Mouse (Mus musculus) urinary bladder, postnatal 4 days (tissue): ENCODE results near the gene Fzd4.

Experiments used
- DNase-seq, 2 experiments: peaks; one replicate each; pipeline ENCODE4 v3.0.0; 2021 to 2022; ENCODE audit warnings: low spot score in 2 of 2

The Fzd4 gene

DNA sequence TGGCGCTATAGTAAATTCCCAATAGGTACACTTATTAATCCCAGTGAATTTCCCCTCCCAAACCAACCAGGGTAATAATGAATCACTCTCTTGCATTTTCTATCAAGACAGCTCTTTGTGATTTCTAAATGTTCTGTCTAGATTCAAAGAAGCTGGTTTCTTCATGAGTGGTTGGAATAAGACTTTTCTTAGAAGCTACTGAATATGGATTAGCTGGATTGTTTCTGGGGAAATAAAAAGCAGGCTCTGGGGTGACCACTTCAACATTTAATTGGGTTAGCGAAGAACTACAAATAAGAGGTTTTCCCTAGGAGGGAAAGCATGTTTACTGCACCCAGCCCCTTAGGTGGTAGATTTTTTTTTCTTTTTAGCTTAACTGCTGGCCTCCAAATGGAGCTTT lies 3.4 kb upstream of the Fzd4 start:
- DNase-seq, result no peak

DNA sequence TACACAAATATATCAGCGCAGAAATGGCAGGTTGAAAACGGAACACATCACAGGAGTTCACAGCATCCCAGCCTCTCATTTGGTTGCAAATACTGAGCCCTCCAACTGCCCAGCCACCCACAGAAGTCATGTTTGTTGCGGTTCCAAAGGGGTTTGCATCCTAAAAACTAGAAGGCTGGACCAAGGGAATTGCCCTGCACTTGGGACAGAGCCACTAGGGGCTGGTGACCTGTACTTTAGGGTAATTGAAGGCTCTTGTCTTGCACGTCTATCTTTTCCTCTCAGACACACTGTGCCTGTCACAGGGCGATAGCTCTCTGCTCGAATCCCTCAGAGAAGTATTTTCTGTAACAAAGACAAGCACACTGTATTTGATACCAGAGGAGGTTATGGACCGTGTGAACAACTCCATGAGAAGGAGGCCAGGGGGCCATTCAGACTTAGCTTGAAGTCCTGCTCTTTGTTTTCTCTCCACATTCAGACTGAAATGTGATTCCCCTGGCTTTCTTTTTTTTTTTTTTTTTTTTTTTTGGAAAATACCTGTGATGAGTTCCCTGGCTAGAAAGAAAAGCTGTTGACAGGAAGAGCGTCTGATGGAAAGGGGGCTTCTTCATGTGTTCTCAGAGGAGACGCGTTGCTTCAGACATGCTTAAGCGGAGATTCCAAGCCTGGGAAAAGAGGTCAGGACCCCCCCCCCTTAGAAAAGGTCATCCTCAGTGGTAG lies 2.9 kb upstream of the Fzd4 start:
- no peak for DNase-seq

- no peak for DNase-seq
These were observed 2.2 kb upstream of the Fzd4 start for GRCm38 (mm10) chr7:89401936-89402335.

DNA sequence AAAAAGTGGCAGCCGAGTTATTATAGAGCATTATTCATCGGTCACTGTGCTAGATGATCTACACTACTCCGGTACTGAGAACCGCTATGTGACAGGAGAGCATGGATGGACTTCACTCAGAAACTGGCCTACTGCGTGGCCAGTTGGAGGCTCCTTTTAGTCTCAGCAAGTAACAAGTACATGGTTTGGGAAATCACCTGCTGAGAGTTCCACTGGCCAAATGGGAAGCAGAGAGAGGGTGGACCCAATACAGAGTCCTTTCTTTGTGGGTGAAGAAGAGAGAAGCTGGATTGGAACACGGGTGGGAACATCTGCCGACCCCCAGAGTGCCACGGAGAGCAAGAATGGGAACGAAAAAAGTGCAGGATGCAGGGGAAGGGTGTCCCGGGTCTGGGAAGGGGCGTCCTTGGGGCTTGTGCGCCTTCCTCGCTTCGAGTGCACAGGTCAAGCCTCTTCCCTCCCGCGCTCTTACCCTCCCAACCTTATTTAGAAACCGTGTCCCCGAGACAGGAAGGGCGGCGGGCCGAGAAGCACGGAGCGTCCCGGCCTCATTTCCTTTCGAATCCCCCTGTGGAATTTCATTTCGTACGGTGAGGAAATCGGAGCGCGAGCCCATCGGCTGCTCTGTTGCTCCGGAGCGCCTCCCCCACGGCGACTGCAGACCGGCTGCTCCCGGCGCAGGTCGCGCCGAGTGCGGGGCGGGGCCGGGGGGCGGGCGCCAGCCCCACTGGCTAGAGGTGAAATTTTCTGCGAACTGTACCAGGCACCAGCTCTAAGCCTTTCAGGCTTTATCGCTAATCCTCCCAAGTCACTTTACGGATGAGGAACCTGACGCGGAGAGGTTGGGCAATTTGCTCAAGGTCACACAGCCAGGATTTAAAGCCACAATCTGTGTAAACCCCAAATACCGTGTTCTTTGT lies 842 bp upstream of the Fzd4 start:
- DNase-seq, result peak; percentile 61 to 68

- peak in 1 of 2 experiments; percentile 64 for DNase-seq
These were observed 732 bp downstream of the Fzd4 start for GRCm38 (mm10) chr7:89404734-89405440.

DNA sequence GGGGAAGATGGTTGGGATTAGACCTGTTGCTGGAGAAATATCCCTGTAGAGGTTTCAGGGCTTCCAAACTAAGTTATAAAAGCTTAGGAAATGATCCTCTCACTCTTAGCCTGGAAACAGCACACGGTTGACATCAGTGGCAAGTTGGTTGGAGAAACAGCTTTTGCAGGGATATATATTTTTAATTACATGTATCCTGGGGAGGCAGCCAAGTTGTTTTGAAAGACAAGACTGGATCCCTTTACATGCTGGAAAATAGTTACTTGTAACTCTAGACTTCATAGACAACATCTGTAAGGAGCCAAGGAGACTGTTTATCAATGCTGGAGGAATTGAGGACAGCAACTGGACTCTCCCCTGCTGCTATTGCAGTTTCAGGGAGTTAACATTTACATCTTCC lies 1.9 kb downstream of the Fzd4 start:
- no peak for DNase-seq

- DNase-seq, result no peak
These were observed 3.1 kb downstream of the Fzd4 start for GRCm38 (mm10) chr7:89407006-89407940.

GRCm38 (mm10) chr7:89410294-89410693 lies 6.1 kb downstream of the Fzd4 start:
- DNase-seq, result no peak

DNA sequence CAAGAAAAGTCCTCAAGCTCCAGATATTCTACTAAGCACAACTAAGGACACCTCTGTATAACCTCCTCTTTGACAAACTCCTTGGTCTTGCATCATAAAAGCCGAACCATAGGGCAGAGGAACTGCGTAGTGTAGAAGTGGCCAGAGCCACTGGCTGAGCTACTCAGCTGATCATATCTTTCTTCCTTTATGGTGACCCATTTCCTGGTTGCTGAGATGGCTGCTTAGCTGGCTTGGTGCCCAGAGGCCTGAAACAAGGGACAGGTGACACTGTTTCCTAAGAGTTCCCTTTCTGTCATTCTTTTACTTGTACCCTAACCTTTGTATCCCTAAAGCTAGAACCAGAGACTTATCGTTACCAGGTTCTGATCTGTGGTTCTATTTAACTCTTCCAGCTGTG lies 7.2 kb downstream of the Fzd4 start:
- DNase-seq, result no peak

DNA sequence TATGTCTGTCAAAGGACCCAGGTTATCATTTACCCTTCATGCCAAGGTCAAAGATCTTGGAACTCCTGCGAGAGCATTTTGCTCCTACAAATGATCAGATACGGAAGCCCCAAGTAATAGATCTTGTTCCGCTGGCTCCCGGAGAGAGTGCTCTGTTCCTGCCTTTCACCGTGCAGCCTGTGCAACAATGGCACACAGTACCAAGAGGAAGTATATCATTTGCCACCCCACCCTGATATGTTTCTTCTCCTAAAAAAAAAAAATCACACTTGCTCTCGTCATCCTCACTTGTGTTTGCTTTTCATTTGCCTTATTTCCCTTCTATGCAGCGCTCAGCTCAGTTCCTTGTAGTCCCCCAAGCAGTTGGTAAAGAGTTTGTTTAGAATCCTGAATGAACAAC lies 7.9 kb downstream of the Fzd4 start:
- no peak for DNase-seq

GRCm38 (mm10) chr7:89416027-89416426 lies 11.9 kb downstream of the Fzd4 start:
- no peak for DNase-seq

DNA sequence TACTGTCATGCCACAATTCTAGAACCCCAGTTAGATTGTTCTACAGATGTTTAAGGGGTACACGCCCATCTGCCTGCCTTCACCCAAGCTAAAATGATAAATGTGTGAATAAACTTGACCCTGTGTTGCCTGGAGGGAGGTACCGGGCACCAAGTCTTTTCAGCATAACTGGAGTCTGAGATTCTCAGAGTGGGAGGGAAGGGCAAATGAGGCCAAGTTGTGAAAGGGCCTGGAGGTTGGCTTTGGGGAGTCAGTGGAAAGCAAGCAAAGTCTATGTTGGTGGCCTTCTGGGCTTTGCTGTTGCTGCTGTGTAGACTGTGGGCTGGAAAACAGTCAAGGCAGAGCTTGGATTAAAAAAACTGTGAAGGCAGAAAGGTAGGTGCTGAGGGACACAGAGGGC lies 13.6 kb downstream of the Fzd4 start:
- no peak for DNase-seq

- DNase-seq, result no peak
These were observed 14.0 kb downstream of the Fzd4 start for GRCm38 (mm10) chr7:89418127-89418653.

- DNase-seq, result no peak
These were observed 14.9 kb downstream of the Fzd4 start for GRCm38 (mm10) chr7:89418917-89419679.

DNA sequence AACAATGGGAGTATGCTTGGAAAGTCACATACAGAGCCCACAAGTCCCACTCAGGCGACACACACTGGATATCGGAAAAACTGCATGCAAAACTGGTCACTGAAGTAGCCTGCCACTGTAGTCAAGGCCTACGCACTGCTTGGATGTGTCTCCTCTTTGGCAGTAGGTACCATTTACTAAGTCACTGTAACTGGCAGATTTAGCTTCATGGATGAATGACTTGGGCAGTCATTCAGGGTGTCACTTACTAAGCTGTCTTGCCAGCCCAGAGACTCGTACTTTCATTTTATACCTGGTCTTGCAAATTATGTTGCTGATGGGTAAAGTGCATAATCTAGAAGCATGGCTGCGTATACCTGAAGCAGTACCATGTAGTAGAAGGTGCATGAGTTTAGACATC lies 17.1 kb downstream of the Fzd4 start:
- no peak for DNase-seq

GRCm38 (mm10) chr7:89422650-89423049 lies 18.5 kb downstream of the Fzd4 start:
- DNase-seq, result no peak

- no peak for DNase-seq
These were observed 19.0 kb downstream of the Fzd4 start for GRCm38 (mm10) chr7:89423194-89423593.

- DNase-seq, result no peak
These were observed 19.6 kb downstream of the Fzd4 start for GRCm38 (mm10) chr7:89423688-89424255.

DNA sequence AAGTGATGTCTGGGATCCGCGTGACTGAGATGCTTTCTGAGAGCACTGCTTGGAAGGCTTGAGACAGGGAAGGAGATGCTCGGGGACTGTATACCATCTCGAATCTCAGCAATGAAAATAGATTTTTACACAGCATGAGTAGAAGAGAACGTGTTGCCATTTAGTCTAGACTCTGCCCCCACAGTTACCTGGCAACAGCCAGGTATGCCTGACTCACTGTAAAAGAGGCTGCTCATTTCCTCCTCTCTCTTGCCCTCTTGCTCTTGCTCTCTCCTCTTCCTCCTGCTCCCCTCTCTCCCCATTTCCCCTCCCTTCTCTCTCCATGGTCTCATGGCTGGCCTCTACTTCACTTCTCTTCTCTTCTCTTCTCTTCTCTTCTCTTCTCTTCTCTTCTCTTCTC lies 20.5 kb downstream of the Fzd4 start:
- DNase-seq, result no peak
